Mouse (Mus musculus) right cerebral cortex, postnatal 36 days (tissue): ENCODE measurements around the gene Khdc4.

Source experiments
- DNase-seq, 2 experiments: peaks; one replicate each; pipeline ENCODE4 v3.0.0; 2022; ENCODE audit warnings: low spot score in 2 of 2, mixed read lengths in 1 of 2

Khdc4 gene

DNA sequence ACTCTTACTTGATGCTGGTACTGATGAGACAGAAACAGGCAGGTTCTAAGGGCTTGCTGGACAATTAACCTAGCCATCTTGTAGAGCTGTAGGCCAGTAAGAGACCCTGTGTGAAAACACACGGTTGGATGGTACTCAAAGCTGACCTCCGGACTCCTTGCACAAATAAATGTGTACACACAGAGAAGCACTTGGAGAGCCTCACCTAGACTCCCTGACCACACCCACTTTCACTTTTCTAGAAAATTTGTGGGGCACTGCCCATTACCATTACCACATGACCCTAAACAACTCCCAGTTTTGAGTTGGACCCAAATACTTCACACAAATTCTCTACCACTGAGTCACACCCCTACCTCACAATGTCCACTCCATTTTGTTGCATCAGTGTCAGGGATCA is 51.0 kb downstream of the Khdc4 start:
- DNase-seq = no peak

DNA sequence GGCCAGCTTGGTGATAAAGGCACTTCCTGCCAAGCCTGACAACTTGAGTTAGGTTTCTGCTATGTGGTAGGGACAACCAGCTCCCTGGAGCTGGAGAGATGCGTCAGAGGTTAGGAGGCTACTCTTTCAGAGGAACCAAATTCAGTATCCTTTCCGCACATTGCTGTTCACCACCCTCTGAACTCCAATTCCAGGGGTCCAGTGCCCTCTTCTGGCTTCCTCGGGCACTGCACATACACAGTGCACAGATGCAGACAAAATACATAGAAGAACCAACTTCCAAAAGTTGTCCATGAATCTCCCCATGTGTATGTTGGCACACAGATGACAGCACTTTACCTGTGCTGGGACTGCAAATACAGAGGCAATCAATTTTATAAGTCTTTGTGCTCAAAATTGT is 53.0 kb downstream of the Khdc4 start:
- DNase-seq = no peak

GRCm38 (mm10) chr3:88740147-88740546 is 54.5 kb downstream of the Khdc4 start:
- DNase-seq = no peak

DNA sequence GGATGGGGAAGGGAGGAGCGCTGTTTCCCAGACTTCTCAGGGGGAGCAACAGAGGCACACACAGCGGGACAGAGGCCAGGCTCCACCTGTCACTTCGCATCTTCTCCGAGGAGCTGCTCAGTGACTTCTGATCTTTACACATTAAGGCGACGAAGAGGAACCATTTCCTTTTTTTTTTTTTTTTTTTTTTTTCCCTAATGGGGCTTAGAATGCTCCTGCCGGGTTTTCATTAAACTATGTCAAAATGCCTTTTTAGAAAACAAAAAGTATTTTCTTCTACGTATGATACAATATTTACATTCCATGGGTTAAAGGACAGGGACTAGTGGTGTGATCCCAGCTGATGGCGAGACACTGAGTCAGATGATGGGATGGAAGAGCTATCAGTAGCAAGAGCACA is 59.9 kb downstream of the Khdc4 start:
- no peak for DNase-seq

DNA sequence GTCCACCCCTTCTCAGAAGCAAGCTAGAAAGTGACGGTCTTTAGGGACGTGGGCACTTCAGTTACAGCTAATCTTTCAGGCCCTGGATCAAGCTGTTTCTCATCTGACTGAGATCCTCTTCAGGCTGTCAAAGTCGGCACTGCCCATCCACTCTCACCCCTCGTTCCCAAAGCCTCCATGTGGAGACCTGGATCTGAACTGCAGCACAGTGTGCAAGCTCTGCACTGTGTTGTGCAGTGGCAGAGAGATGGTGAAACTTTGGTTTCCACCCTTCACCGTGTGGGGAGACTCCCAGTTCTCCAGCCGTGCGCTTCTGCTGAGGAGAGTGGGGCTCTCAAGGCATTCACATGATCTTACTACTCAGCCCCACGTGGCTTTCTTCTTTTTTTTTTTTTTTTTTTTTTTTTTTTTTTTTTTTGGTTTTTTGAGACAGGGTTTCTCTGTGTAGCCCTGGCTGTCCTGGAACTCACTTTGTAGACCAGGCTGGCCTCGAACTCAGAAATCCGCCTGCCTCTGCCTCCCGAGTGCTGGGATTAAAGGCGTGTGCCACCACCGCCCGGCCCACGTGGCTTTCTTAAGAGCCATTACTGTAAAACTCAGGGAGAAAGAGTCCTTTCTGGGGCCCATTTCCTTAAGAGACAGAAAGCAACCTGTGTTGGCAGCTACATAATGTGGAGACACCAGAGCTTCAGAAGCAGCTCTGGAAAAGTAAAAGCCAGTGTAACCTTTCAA is 60.7 kb downstream of the Khdc4 start:
- DNase-seq = no peak

GRCm38 (mm10) chr3:88746871-88747231 is 61.2 kb downstream of the Khdc4 start:
- DNase-seq = no peak

DNA sequence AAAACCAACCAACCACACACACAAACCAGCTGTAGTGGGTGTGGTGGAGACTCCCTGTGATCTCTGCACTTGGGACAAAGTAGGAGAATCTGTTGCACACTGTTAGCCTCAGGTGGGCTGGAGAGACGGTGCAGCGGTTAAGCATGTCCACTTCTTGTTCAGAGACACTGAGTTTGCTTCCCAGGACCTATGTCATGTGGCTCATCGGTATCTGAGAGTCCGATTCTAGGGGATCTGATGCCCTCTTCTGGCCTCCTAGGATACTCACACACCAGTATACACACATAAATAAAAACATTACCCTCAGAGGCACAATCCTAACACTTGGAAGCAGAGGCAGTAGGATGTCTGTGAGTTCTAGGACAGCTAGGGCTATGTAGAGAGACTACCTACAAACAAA is 68.7 kb downstream of the Khdc4 start:
- no peak for DNase-seq

DNA sequence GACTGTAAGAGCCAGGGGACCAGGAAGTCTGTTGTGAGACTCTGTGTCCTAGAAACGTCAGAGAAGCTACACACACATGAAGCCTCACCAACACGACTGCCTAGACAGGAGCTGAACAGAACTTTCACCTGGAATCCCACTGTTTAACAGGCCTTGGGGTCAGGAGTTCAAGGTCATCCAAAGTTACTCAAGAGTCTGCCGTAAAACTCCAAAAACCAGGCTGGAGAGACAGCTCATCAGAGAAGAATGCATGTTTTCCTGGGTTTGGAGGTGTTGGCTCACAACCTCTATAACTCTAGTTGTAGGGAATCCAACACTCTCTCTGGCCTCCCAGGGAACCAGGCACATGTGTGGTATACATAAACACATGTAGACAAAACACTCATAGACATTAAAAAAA is 69.9 kb downstream of the Khdc4 start:
- no peak for DNase-seq

GRCm38 (mm10) chr3:88756276-88756675 is 70.7 kb downstream of the Khdc4 start:
- DNase-seq = no peak

DNA sequence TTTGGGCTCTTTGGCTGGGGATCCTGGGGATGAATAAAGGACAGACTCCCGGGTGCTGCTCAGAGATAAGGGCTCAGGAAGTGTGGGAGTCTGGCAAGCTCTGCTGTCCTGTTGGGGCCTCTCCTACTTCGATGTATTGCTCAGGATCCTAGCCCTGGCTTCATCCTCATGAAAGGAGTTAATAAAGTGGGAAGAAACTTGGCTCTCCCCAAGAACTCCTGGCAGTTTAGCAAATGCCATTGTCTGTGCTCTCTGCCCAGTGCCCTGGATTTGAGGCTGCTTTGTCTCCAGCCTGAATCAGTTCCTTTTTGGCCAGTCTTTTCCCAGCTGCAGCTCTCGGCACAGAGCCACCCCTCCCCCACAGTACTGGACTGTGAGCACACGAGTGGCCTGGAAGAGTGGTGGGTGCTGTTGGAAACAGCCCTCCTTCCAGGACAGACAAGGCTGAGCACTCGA is 72.5 kb downstream of the Khdc4 start:
- DNase-seq = peak; percentile 83 to 84

DNA sequence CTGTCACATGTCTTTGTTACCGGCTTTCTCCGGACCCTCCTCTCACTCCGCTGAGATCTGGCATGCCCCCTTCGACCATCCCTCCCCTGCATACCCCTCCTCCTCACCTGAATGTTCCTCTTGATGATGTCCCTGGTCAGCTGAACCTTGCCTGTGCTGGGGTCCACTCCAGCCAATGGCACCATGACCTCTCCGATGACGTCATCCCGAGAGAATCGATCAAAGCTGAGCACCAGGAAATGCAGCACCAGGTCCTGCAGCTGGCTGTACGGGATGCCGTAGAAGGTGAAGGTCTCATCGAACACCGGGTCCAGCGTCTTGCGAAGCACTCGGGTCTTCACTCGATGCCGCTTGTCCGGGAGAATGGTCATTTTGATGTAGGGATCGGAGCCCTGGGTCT is 76.0 kb downstream of the Khdc4 start:
- DNase-seq = no peak

DNA sequence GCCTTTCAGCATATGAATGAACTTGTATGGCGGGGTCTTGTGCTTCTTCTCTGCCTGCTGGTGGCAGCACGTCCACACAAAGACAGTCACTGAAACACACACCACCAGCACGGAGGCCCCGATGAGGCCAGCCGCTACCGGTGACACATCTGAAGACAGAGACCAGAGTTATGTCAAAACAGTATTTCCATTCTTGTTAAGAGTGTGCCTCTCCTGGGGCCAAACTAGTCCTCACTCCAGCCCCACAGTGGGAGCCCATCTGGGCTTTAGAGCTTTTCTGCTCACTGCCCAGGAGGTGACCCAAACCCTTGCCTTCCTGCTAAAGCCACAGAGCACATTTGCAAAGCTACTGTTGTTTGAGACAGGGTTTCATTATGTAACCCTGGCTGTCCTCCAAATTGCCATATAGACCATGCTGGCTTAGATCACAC is 76.8 kb downstream of the Khdc4 start:
- no peak for DNase-seq
